Mouse (Mus musculus) spleen, adult 2 months (tissue): ENCODE results near the gene Arpc5.

Experiments used
- CTCF ChIP-seq: fragments of 200-500 bp; IDR thresholded peaks from 2 replicates; pipeline ENCODE4 v1.5.1; 2011; ENCODE audit warnings: mild to moderate bottlenecking, inconsistent platforms; ENCODE audit not compliant: insufficient read depth, insufficient read length, insufficient replicate concordance; ENCODE audit errors: extremely low read depth
- POLR2A ChIP-seq: fragments of 200-500 bp; IDR thresholded peaks from 2 replicates; pipeline ENCODE4 v1.6.1; 2011; ENCODE audit warnings: low read depth, low read length, inconsistent platforms

DNA sequence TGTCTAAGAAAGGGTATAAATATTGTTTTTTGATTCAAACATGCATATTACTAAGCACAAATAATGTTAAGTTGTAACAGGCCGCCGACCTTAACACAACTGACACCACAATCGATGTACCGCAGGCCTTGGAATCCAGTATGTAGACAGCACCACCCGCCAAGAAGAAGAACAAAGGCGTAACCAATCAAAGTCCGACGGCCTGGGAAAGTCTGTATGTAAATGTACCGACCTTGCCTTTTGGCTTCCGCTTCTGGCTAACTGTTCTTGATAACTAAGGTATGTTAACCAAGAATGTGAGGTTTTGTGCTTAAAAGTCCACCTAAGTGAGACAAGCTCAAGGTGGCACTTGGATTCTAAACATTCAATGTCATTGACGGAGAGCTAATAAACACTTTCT, 27.0 kb upstream of the Arpc5 start:
- TF ChIP-seq CTCF (no peak), POLR2A (no peak)
